Mouse (Mus musculus) lung, adult 2 months (tissue): ENCODE results near the gene Lgmn.

Experiments
- CTCF ChIP-seq: fragments of 200-500 bp; IDR thresholded peaks from 2 replicates; pipeline ENCODE4 v1.5.1; 2011; ENCODE audit warnings: mild to moderate bottlenecking, low read length, control low read depth; ENCODE audit not compliant: insufficient read depth
- POLR2A ChIP-seq: fragments of 200-500 bp; IDR thresholded peaks from 2 replicates; pipeline ENCODE4 v1.6.1; 2011; ENCODE audit warnings: low read depth, mild to moderate bottlenecking, control low read depth, low read length, borderline replicate concordance; ENCODE audit errors: extremely low read depth

- no peak for TF ChIP-seq CTCF
- no peak for TF ChIP-seq POLR2A
Measured at GRCm38 (mm10) chr12:102438983-102439631, 506 bp downstream of the Lgmn start.
